Mouse (Mus musculus): Measurements from ENCODE around the gene Ppp1r3c. TPM values are rescaled to one million over a fixed set of nuclear protein-coding genes. Genes with fewer than 3 reads are reported as not detected.
"Not testable (repeated sequence)": the region's sequence is repeated elsewhere in the genome, so short reads cannot be mapped to it uniquely, and the experiment has no call there.

The Ppp1r3c gene
- polyA plus RNA-seq, 1 experiment from 2014 or later, result 53.3 TPM

DNA sequence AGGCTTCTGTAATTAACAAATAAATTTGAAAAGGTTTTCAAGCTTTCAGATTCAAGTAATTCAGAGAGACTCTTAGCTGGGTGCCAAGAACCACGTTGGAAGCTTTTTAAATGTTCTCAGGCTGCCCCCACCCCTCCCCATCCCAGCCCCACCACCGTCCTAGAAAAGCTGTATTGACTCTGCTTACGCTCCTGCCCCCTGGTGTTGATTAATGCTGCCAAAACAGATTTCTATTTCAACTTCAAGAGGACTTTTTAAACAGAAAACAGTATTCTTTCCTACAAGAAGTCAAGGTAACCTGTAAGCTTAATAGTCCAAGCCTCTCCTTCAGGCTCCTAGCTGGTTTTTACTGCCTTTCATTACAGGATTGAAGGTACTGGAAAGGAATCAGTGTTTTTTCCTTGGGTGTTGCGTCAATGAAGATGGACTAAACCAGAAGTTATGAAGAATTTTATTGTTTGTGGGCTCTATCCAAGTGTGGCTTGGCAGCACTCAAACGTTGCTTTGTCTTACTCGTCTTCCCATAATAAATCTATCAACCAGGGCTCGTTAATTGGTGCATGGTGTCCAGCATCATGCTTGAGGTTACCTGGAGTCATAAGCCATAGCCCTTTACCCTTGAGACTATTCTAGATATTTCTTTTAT, 3.2 kb upstream of the Ppp1r3c start:
- H3K27me3 ChIP-seq (replicated peaks), result no peaks in the 10 kb centered on the region
- H3K4me2 ChIP-seq, result no peak overlapping the region
- no peak for ATAC-seq (ENCODE audit: insufficient number of reproducible peaks, low FRiP score)
- no peaks in the 10 kb centered on the region for H3K36me3 ChIP-seq
- H3K9ac ChIP-seq, result no peak overlapping the region
- H3K27ac ChIP-seq (ENCODE audit: poor library complexity, severe bottlenecking), result no peak overlapping the region
- H3K4me3 ChIP-seq, result no peak overlapping the region
- no peaks in the 10 kb centered on the region for H3K4me1 ChIP-seq (replicated peaks)
- H3K9me3 ChIP-seq (replicated peaks), result peaks cover 3% of the 10 kb centered on the region; the same call in 1 of the 2 replicates
- WGBS, result 56% methylated on average over 7 of the region's 7 CpGs

DNA sequence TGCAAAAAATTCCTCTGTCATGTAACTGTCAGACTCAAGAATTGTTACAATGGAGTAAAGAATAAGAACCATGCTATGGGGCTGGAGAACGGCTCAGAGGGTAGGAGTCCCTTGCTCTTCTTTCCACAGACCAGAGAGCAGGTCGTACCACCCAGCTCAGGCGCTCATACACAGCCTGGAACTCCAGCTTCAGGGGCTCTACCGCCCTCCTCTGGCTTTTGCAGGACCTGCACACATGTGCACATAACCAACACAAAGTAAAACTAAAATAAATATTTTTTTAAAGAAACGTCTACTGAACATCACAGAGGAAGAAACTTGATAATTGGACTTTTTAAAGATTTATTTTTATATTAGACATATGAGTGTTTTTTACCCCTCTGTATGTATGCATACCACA, 1.6 kb upstream of the Ppp1r3c start:
- peaks cover 3% of the 10 kb centered on the region; the same call in 1 of the 2 replicates for H3K4me1 ChIP-seq (replicated peaks)
- H3K27ac ChIP-seq (ENCODE audit: poor library complexity, severe bottlenecking), result peak overlapping the region; percentile 98; the same call in 1 of the 2 replicates
- H3K9me3 ChIP-seq (replicated peaks), result peaks cover 3% of the 10 kb centered on the region; the same call in 1 of the 2 replicates
- WGBS, result 66% methylated on average over 5 of the region's 5 CpGs
- no peak overlapping the region for H3K9ac ChIP-seq
- H3K27me3 ChIP-seq (replicated peaks), result no peaks in the 10 kb centered on the region
- no peak for ATAC-seq (ENCODE audit: insufficient number of reproducible peaks, low FRiP score)
- H3K4me3 ChIP-seq, result no peak overlapping the region
- no peak overlapping the region for H3K4me2 ChIP-seq
- H3K36me3 ChIP-seq, result peaks cover 11% of the 10 kb centered on the region

DNA sequence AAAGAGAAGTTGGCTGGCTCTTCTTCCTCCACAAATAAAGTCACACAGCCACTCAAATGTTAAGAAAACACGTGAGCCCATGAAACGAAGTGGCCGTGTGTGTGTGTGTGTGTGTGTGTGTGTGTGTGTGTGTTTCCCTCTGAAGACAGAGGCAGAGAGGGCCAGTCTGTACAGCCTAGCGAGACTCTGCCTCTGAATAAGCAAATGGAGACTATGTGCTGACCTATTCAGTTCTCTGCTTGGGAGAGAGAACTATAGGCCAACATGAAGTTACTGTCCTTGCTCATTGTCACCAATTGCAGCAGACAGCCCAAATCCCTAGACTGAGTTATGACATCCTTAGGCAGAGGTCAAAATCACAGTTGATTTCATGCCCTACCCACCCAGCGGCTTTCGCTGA, 634 bp upstream of the Ppp1r3c start:
- Histone ChIP-seq H3K9ac (peak overlapping the region; percentile 79), H3K27me3 (replicated peaks) (no peaks in the 10 kb centered on the region), H3K9me3 (replicated peaks) (peaks cover 3% of the 10 kb centered on the region; the same call in 1 of the 2 replicates), H3K27ac (ENCODE audit: poor library complexity, severe bottlenecking) (peak overlapping the region; percentile 98), H3K4me1 (replicated peaks) (peaks cover 12% of the 10 kb centered on the region), H3K36me3 (peaks cover 20% of the 10 kb centered on the region), H3K4me2 (peak overlapping the region; percentile 74), H3K4me3 (peak overlapping the region; percentile 72)
- 41% methylated on average over 6 of the region's 6 CpGs for WGBS
- ATAC-seq (ENCODE audit: insufficient number of reproducible peaks, low FRiP score), result peak; percentile 52

GRCm38 (mm10) chr19:36734308-36735038, 2.0 kb downstream of the Ppp1r3c start:
- Histone ChIP-seq H3K9me3 (replicated peaks) (peaks cover 3% of the 10 kb centered on the region; the same call in 1 of the 2 replicates), H3K4me1 (replicated peaks) (peaks cover 22% of the 10 kb centered on the region), H3K36me3 (peaks cover 33% of the 10 kb centered on the region), H3K9ac (peak overlapping the region; percentile 65), H3K27me3 (replicated peaks) (no peaks in the 10 kb centered on the region), H3K4me3 (peak overlapping the region; percentile 72), H3K27ac (ENCODE audit: poor library complexity, severe bottlenecking) (peak overlapping the region; percentile 82), H3K4me2 (peak overlapping the region; percentile 65)
- 50% methylated on average over 10 of the region's 10 CpGs for WGBS
- no peak for ATAC-seq (ENCODE audit: insufficient number of reproducible peaks, low FRiP score)

GRCm38 (mm10) chr19:36733191-36733943, 3.1 kb downstream of the Ppp1r3c start:
- peak overlapping the region; percentile 82 for H3K27ac ChIP-seq (ENCODE audit: poor library complexity, severe bottlenecking)
- H3K4me2 ChIP-seq, result peak overlapping the region; percentile 65
- H3K27me3 ChIP-seq (replicated peaks), result no peaks in the 10 kb centered on the region
- peaks cover 2% of the 10 kb centered on the region; the same call in 1 of the 2 replicates for H3K9me3 ChIP-seq (replicated peaks)
- 86% methylated on average over 16 of the region's 16 CpGs for WGBS
- H3K4me1 ChIP-seq (replicated peaks), result peaks cover 22% of the 10 kb centered on the region
- H3K9ac ChIP-seq, result peak overlapping the region; percentile 0; the same call in 1 of the 2 replicates
- ATAC-seq (ENCODE audit: insufficient number of reproducible peaks, low FRiP score), result no peak
- peaks cover 33% of the 10 kb centered on the region for H3K36me3 ChIP-seq
- peak overlapping the region; percentile 72 for H3K4me3 ChIP-seq

GRCm38 (mm10) chr19:36731310-36731709, 5.1 kb downstream of the Ppp1r3c start:
- no peak; the same call in 1 of the 2 replicates for ATAC-seq (ENCODE audit: insufficient number of reproducible peaks, low FRiP score)
- WGBS, result 58% methylated on average over 11 of the region's 11 CpGs
- no peaks in the 10 kb centered on the region for H3K27me3 ChIP-seq (replicated peaks)
- peaks cover 22% of the 10 kb centered on the region for H3K4me1 ChIP-seq (replicated peaks)
- peaks cover 33% of the 10 kb centered on the region for H3K36me3 ChIP-seq
- H3K9me3 ChIP-seq (replicated peaks), result no peaks in the 10 kb centered on the region
- H3K9ac ChIP-seq, result 0 out of 2 replicates have a peak overlapping the region, but pooled peaks have one; percentile 14
- peak overlapping the region; percentile 82 for H3K27ac ChIP-seq (ENCODE audit: poor library complexity, severe bottlenecking)
- H3K4me3 ChIP-seq, result 0 out of 2 replicates have a peak overlapping the region, but pooled peaks have one; percentile 6
- peak overlapping the region; percentile 65 for H3K4me2 ChIP-seq

DNA sequence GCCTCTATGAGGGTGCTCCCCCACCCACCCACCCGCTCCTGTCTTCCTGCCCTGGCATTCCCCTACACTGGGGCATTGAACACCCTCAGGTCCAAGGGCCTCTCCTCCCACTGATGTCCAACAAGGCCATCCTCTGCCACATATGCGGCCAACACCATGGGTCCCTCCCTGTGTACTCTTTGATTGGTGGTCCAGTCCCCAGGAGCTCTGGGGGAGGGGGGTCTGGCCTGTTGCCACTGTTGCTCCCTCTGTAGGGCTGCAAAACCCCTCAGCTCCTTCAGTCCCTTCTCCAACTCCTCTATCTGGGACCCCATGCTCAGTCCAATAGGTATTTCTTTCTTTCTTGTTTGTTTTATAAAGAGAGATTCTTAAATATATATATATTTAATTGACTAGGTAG, 6.0 kb downstream of the Ppp1r3c start:
- H3K4me2 ChIP-seq; ATAC-seq (ENCODE audit: insufficient number of reproducible peaks, low FRiP score); H3K4me3 ChIP-seq; H3K27ac ChIP-seq (ENCODE audit: poor library complexity, severe bottlenecking); H3K9me3 ChIP-seq (replicated peaks); H3K9ac ChIP-seq; H3K27me3 ChIP-seq (replicated peaks): not testable (repeated sequence)
- WGBS, result 66% methylated on average over 2 of the region's 2 CpGs
- peaks cover 33% of the 10 kb centered on the region for H3K36me3 ChIP-seq
- H3K4me1 ChIP-seq (replicated peaks), result peaks cover 22% of the 10 kb centered on the region

DNA sequence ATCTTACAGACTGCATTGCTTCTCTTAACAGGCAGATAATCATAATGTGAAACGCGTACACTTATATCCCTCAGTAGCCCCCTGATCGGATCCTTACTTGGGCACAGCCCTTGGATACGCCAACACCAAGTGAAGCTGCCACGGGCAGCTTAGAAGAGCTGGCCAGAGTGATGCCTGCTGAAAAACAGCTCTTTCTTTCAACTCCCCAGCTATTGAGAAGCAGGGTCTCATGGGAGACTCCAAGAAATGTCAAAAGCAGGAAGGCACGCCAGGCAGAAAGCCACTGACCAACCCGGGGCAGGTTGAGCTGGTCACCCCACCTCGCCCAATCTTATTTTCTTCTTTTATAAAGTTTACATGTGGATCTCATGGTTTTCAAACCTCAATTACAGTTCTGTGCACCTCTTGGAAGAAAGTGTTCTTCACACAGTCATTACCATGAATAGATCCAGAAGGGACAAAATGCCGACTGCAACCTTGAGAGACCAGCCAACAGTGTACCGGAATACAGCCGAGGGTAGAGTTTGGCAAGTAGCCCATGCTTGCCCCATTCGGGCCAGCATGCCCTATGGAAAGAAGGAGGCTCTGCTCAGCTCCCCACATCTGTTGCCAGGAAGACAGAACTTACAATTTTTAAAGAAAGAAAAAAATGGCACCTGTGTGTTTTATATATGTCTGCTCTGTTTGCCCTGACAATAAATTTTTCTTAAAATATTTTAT, 7.6 kb downstream of the Ppp1r3c start:
- Histone ChIP-seq H3K27ac (ENCODE audit: poor library complexity, severe bottlenecking) (no peak overlapping the region; the same call in 1 of the 2 replicates), H3K9me3 (replicated peaks) (no peaks in the 10 kb centered on the region), H3K4me2 (no peak overlapping the region), H3K4me3 (no peak overlapping the region), H3K9ac (no peak overlapping the region), H3K4me1 (replicated peaks) (peaks cover 22% of the 10 kb centered on the region), H3K27me3 (replicated peaks) (no peaks in the 10 kb centered on the region), H3K36me3 (peaks cover 32% of the 10 kb centered on the region)
- ATAC-seq (ENCODE audit: insufficient number of reproducible peaks, low FRiP score), result no peak
- 81% methylated on average over 12 of the region's 12 CpGs for WGBS

DNA sequence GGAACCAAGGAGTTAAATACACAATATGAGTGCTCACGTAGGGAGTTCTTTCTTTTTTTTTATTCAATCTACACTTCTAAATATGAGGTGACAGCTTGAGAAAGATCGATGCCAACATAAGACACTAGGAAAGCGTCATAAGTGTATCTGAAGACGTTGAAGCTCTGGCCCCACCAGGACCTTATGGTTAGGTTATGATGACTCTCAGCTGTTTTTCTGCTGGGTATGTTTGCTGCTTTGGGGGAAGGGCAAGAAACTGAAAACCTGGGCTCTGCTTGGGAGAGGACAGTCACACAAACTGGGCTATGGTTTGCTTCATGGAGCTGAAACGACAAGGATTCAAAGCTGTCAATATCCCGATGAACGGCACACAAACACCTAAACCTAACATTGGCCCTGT, 11.5 kb downstream of the Ppp1r3c start:
- H3K4me3 ChIP-seq, result no peak overlapping the region
- WGBS, result 81% methylated on average over 7 of the region's 7 CpGs
- H3K27ac ChIP-seq (ENCODE audit: poor library complexity, severe bottlenecking), result no peak overlapping the region

DNA sequence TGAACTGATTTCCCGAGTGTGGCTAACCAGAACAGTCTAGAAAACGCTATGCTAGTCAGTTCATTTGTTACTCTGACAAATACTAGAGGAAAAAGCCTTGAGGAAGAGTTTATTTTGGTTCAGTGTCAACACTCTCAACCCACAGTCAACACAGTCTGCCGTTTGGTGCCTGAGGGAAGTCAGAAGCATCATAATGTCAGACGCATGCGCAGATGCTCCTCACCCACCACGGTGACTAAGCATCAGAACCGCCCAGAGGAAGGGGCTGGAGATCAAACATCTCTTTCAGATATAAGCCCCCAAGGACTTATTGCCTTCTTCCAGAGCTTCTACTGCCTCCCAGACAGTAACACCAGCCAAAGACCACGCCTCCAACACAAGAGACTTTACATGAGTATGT, 15.3 kb downstream of the Ppp1r3c start:
- Histone ChIP-seq H3K36me3 (no peaks in the 10 kb centered on the region), H3K4me3 (no peak overlapping the region), H3K9me3 (replicated peaks) (no peaks in the 10 kb centered on the region), H3K4me2 (no peak overlapping the region), H3K27me3 (replicated peaks) (no peaks in the 10 kb centered on the region), H3K27ac (ENCODE audit: poor library complexity, severe bottlenecking) (no peak overlapping the region), H3K9ac (no peak overlapping the region), H3K4me1 (replicated peaks) (peaks cover 2% of the 10 kb centered on the region; the same call in 1 of the 2 replicates)
- 67% methylated on average over 8 of the region's 8 CpGs for WGBS
- ATAC-seq (ENCODE audit: insufficient number of reproducible peaks, low FRiP score), result no peak

More for the DNA sequence above, 11.5 kb downstream of the Ppp1r3c start:
- Histone ChIP-seq H3K4me1 (replicated peaks) (no peaks in the 10 kb centered on the region), H3K27me3 (replicated peaks) (no peaks in the 10 kb centered on the region), H3K9ac (no peak overlapping the region), H3K36me3 (no peaks in the 10 kb centered on the region), H3K4me2 (no peak overlapping the region), H3K9me3 (replicated peaks) (no peaks in the 10 kb centered on the region)
- ATAC-seq (ENCODE audit: insufficient number of reproducible peaks, low FRiP score), result no peak

Measured in heart, embryonic 12.5 days (tissue).